10 mouse cellular contexts compared by ENCODE assay signal in genomic region chr8:85035165-85035727, GRCm38 (mm10). TPM values are rescaled to one million over a fixed set of nuclear protein-coding genes. Genes with fewer than 3 reads are reported as not detected.
DNase-seq lines count a peak whose midpoint lies in the region; ATAC-seq and TF ChIP-seq lines count a peak whose summit lies in the region.
"Had no signal": no experiment of that assay in that cellular context is flagged by ENCODE, and none has a peak within 500 bp of the region (broad histone marks: within the 10 kb centered on the region; RNA-seq: fewer than 3 reads in every experiment).

No protein-coding gene starts in this region.

- H3K36me3 ChIP-seq in heart, embryonic 15.5 days: peaks cover 28% of the 10 kb centered on the region
- 0 out of 2 replicates have a peak, but pooled peaks cover 2% of the 10 kb centered on the region for H3K36me3 ChIP-seq in hindbrain, embryonic 11.5 days (ENCODE audit: control insufficient read depth, insufficient read depth, low read length)
- H3K36me3 ChIP-seq in midbrain, embryonic 13.5 days: peaks cover 34% of the 10 kb centered on the region

- ATAC-seq in heart, embryonic 15.5 days (replicated peaks; ENCODE audit: insufficient number of reproducible peaks, insufficient read depth, low FRiP score, low read depth): no peak
- no peak for ATAC-seq in hindbrain, embryonic 11.5 days (ENCODE audit: low FRiP score)
- ATAC-seq in midbrain, embryonic 13.5 days: no peak
- ATAC-seq in monocyte, adult 5-6 weeks (replicated peaks; ENCODE audit: insufficient number of reproducible peaks, low FRiP score, low TSS enrichment, poor library complexity, severe bottlenecking): no peak
- ATAC-seq: Patski had no signal

- H3K27ac ChIP-seq in heart, embryonic 15.5 days: peak overlapping the region; percentile 100
- peak overlapping the region; percentile 91 for H3K27ac ChIP-seq in bone marrow macrophage, adult 2 months (ENCODE audit: insufficient read depth, low read depth, low read length)
- H3K27ac ChIP-seq in hindbrain, embryonic 11.5 days (ENCODE audit: low read depth, low read length): no peak overlapping the region
- no peak overlapping the region for H3K27ac ChIP-seq in midbrain, embryonic 13.5 days

- peaks cover 31% of the 10 kb centered on the region for H3K4me1 ChIP-seq in heart, embryonic 15.5 days (replicated peaks)
- peaks cover 7% of the 10 kb centered on the region for H3K4me1 ChIP-seq in bone marrow macrophage, adult 2 months (ENCODE audit: control insufficient read depth, insufficient read depth, low read length)
- peaks cover 6% of the 10 kb centered on the region; the same call in 1 of the 2 replicates for H3K4me1 ChIP-seq in hindbrain, embryonic 11.5 days (replicated peaks; ENCODE audit: control insufficient read depth, insufficient read depth, low read length)
- H3K4me1 ChIP-seq in midbrain, embryonic 13.5 days (replicated peaks): peaks cover 36% of the 10 kb centered on the region

- H3K9ac ChIP-seq in heart, embryonic 15.5 days: peak overlapping the region; percentile 75
- peak overlapping the region; percentile 74 for H3K9ac ChIP-seq in hindbrain, embryonic 11.5 days (ENCODE audit: low read depth, low read length)
- peak overlapping the region; percentile 75 for H3K9ac ChIP-seq in midbrain, embryonic 13.5 days (replicated peaks)

- H3K4me3 ChIP-seq in heart, embryonic 15.5 days: peak overlapping the region; percentile 91
- H3K4me3 ChIP-seq in bone marrow macrophage, adult 2 months (ENCODE audit: insufficient read depth, low read length): peak overlapping the region; percentile 81
- H3K4me3 ChIP-seq in hindbrain, embryonic 11.5 days (ENCODE audit: low read depth, low read length): peak overlapping the region; percentile 79
- H3K4me3 ChIP-seq in midbrain, embryonic 13.5 days (replicated peaks): peak overlapping the region; percentile 83

- H3K9me3 ChIP-seq in heart, embryonic 15.5 days (replicated peaks): no peaks in the 10 kb centered on the region
- H3K9me3 ChIP-seq in hindbrain, embryonic 11.5 days (ENCODE audit: control insufficient read depth, low read length): no peaks in the 10 kb centered on the region
- no peaks in the 10 kb centered on the region for H3K9me3 ChIP-seq in midbrain, embryonic 13.5 days

- 6% methylated on average over 12 of the region's 12 CpGs for WGBS in heart, embryonic 15.5 days
- 8% methylated on average over 12 of the region's 12 CpGs for WGBS in hindbrain, embryonic 11.5 days
- 6% methylated on average over 12 of the region's 12 CpGs for WGBS in midbrain, embryonic 13.5 days

- H3K27me3 ChIP-seq in heart, embryonic 15.5 days: no peaks in the 10 kb centered on the region
- H3K27me3 ChIP-seq in hindbrain, embryonic 11.5 days (ENCODE audit: control insufficient read depth, insufficient read depth, low read length): no peaks in the 10 kb centered on the region
- H3K27me3 ChIP-seq in midbrain, embryonic 13.5 days: no peaks in the 10 kb centered on the region
- H3K27me3 ChIP-seq: Patski had no signal

- TF ChIP-seq CTCF in bone marrow macrophage, adult 2 months (IDR thresholded peaks at IDR 0.05; ENCODE audit: low read depth, low read length): no peak

- peak overlapping the region; percentile 84 for H3K4me2 ChIP-seq in heart, embryonic 15.5 days
- H3K4me2 ChIP-seq in hindbrain, embryonic 11.5 days (replicated peaks; ENCODE audit: low read depth, low read length): peak overlapping the region; percentile 89
- peak overlapping the region; percentile 80 for H3K4me2 ChIP-seq in midbrain, embryonic 13.5 days (replicated peaks)

- no peak for DNase-seq in heart, adult 9 months (ENCODE audit: low spot score in 2 of 2)
- DNase-seq in hindbrain, embryonic 11.5 days (ENCODE audit: low spot score): no peak
- no peak for DNase-seq in layer of hippocampus, adult 9-10 months (ENCODE audit: low spot score)
- no peak for DNase-seq in urinary bladder, postnatal 4 days (ENCODE audit: low spot score in 2 of 2)

- TF ChIP-seq POLR2A in bone marrow macrophage, adult 2 months (IDR thresholded peaks at IDR 0.05; ENCODE audit: borderline replicate concordance, low read depth, low read length): no peak

RNA-seq across cellular contexts. Expression of gene Tnpo2, which starts 1.5 kb away (rescaled TPM):
- polyA plus RNA-seq in heart, embryonic 15.5 days (2015; fragmentation: Nextera tagmentation; extraction: Ambion mirVana): 17.7 and 22.8 TPM in 2 replicates
- polyA plus RNA-seq in bone marrow macrophage, adult 2 months (2012; ENCODE audit: insufficient read depth, insufficient read length, missing spikeins): 34.0 and 44.4 TPM in 2 replicates
- 18.8 and 24.6 TPM in 2 replicates for polyA plus RNA-seq in hindbrain, embryonic 11.5 days (2014; fragmentation: Nextera tagmentation; extraction: Ambion mirVana)
- polyA plus RNA-seq in midbrain, embryonic 13.5 days (2015; fragmentation: Nextera tagmentation; extraction: Ambion mirVana): 51.7 and 56.8 TPM in 2 replicates
- total RNA-seq in monocyte, adult 5-6 weeks (2017): 12.0 to 27.9 TPM (median 18.3 TPM) in 3 replicates

RNA-seq across cellular contexts. Expression of gene Trir, which starts 8.6 kb away (rescaled TPM):
- polyA plus RNA-seq in heart, embryonic 15.5 days (2015; fragmentation: Nextera tagmentation; extraction: Ambion mirVana): 68.4 and 77.2 TPM in 2 replicates
- polyA plus RNA-seq in bone marrow macrophage, adult 2 months (2012; ENCODE audit: insufficient read depth, insufficient read length, missing spikeins): 145 and 177 TPM in 2 replicates
- 180 and 186 TPM in 2 replicates for polyA plus RNA-seq in hindbrain, embryonic 11.5 days (2014; fragmentation: Nextera tagmentation; extraction: Ambion mirVana)
- 135 and 153 TPM in 2 replicates for polyA plus RNA-seq in midbrain, embryonic 13.5 days (2015; fragmentation: Nextera tagmentation; extraction: Ambion mirVana)
- 260 to 294 TPM (median 276 TPM) in 3 replicates for total RNA-seq in monocyte, adult 5-6 weeks (2017)

RNA-seq across cellular contexts. Expression of gene Asna1, which starts 10.2 kb away (rescaled TPM):
- polyA plus RNA-seq in heart, embryonic 15.5 days (2015; fragmentation: Nextera tagmentation; extraction: Ambion mirVana): 97.7 and 106 TPM in 2 replicates
- polyA plus RNA-seq in bone marrow macrophage, adult 2 months (2012; ENCODE audit: insufficient read depth, insufficient read length, missing spikeins): 74.5 and 75.3 TPM in 2 replicates
- polyA plus RNA-seq in hindbrain, embryonic 11.5 days (2014; fragmentation: Nextera tagmentation; extraction: Ambion mirVana): 134 TPM in 2 replicates
- polyA plus RNA-seq in midbrain, embryonic 13.5 days (2015; fragmentation: Nextera tagmentation; extraction: Ambion mirVana): 151 and 154 TPM in 2 replicates
- 24.0 to 47.3 TPM (median 36.2 TPM) in 3 replicates for total RNA-seq in monocyte, adult 5-6 weeks (2017)

RNA-seq across cellular contexts. Expression of gene Best2, which starts 20.9 kb away (rescaled TPM):
- polyA plus RNA-seq in heart, embryonic 15.5 days (2015; fragmentation: Nextera tagmentation; extraction: Ambion mirVana): not detected in 2 replicates
- polyA plus RNA-seq in bone marrow macrophage, adult 2 months (2012; ENCODE audit: insufficient read depth, insufficient read length, missing spikeins): not detected in 2 replicates
- polyA plus RNA-seq in hindbrain, embryonic 11.5 days (2014; fragmentation: Nextera tagmentation; extraction: Ambion mirVana): not detected in 2 replicates
- not detected in 2 replicates for polyA plus RNA-seq in midbrain, embryonic 13.5 days (2015; fragmentation: Nextera tagmentation; extraction: Ambion mirVana)
- not detected in 3 replicates for total RNA-seq in monocyte, adult 5-6 weeks (2017)
- total RNA-seq: layer of hippocampus, postnatal 36 days had no signal

RNA-seq across cellular contexts. Expression of gene Fbxw9, which starts 24.6 kb away (rescaled TPM):
- 15.4 and 22.2 TPM in 2 replicates for polyA plus RNA-seq in heart, embryonic 15.5 days (2015; fragmentation: Nextera tagmentation; extraction: Ambion mirVana)
- 10.2 and 11.8 TPM in 2 replicates for polyA plus RNA-seq in bone marrow macrophage, adult 2 months (2012; ENCODE audit: insufficient read depth, insufficient read length, missing spikeins)
- polyA plus RNA-seq in hindbrain, embryonic 11.5 days (2014; fragmentation: Nextera tagmentation; extraction: Ambion mirVana): 27.2 and 27.4 TPM in 2 replicates
- 61.7 and 64.3 TPM in 2 replicates for polyA plus RNA-seq in midbrain, embryonic 13.5 days (2015; fragmentation: Nextera tagmentation; extraction: Ambion mirVana)
- 2.6 to 3.6 TPM (median 3.0 TPM) in 3 replicates for total RNA-seq in monocyte, adult 5-6 weeks (2017)

Comparison
In these comparisons a context has a peak if more than half of its experiments do, and no peak if none do; other contexts are left out.
1. H3K27ac ChIP-seq: peak in heart, embryonic 15.5 days (single experiment) and bone marrow macrophage, adult 2 months (single experiment); none in hindbrain, embryonic 11.5 days (single experiment) and midbrain, embryonic 13.5 days (single experiment).
2. Peak in every context shown above with its lines, with median percentiles within 50 percentile points of each other: H3K4me2 ChIP-seq, H3K4me3 ChIP-seq and H3K9ac ChIP-seq.